ENCODE assay signal across 24 mouse cellular contexts in genomic region chr4:8429771-8430170, GRCm38 (mm10).
DNase-seq lines count a peak whose midpoint lies in the region; ATAC-seq and TF ChIP-seq lines count a peak whose summit lies in the region.
"Had no signal": no experiment of that assay in that cellular context is flagged by ENCODE, and none has a peak within 500 bp of the region (broad histone marks: within the 10 kb centered on the region; RNA-seq: fewer than 3 reads in every experiment).

No protein-coding gene starts in this region.

- H3K9ac ChIP-seq in heart, embryonic 12.5 days: no peak overlapping the region
- H3K9ac ChIP-seq in heart, embryonic 11.5 days (ENCODE audit: low read depth, low read length): no peak overlapping the region
- no peak overlapping the region for H3K9ac ChIP-seq in midbrain, embryonic 11.5 days (ENCODE audit: low read length)
- H3K9ac ChIP-seq in midbrain, embryonic 14.5 days (replicated peaks; ENCODE audit: low read length): no peak overlapping the region
- H3K9ac ChIP-seq: embryonic facial prominence, embryonic 12.5 days; forebrain, embryonic 13.5 days; forebrain, embryonic 15.5 days; forebrain, postnatal 0 days had no signal

- H3K27ac ChIP-seq in heart, embryonic 12.5 days (ENCODE audit: poor library complexity, severe bottlenecking): 0 out of 2 replicates have a peak overlapping the region, but pooled peaks have one; percentile 21
- H3K27ac ChIP-seq in heart, embryonic 11.5 days (ENCODE audit: low read depth, low read length): no peak overlapping the region
- no peak overlapping the region for H3K27ac ChIP-seq in midbrain, embryonic 11.5 days (ENCODE audit: low read depth, low read length)
- H3K27ac ChIP-seq in midbrain, embryonic 14.5 days (replicated peaks; ENCODE audit: low read depth, low read length): no peak overlapping the region
- H3K27ac ChIP-seq in gastrocnemius, adult 2 months: no peak overlapping the region
- H3K27ac ChIP-seq: embryonic facial prominence, embryonic 10.5 days; embryonic facial prominence, embryonic 12.5 days; forebrain, embryonic 13.5 days; forebrain, embryonic 15.5 days had no signal

- WGBS in heart, embryonic 12.5 days: 53% methylated on average over 5 of the region's 5 CpGs
- WGBS in heart, embryonic 11.5 days (ENCODE audit: insufficient replicate concordance): 69% methylated on average over 5 of the region's 5 CpGs
- WGBS in midbrain, embryonic 11.5 days: 51% methylated on average over 5 of the region's 5 CpGs
- 41% methylated on average over 5 of the region's 5 CpGs for WGBS in midbrain, embryonic 14.5 days

- no peak overlapping the region for H3K4me3 ChIP-seq in heart, embryonic 12.5 days
- H3K4me3 ChIP-seq in heart, embryonic 11.5 days (ENCODE audit: low read depth, low read length): no peak overlapping the region
- H3K4me3 ChIP-seq in midbrain, embryonic 11.5 days (ENCODE audit: low read depth, low read length): no peak overlapping the region
- no peak overlapping the region for H3K4me3 ChIP-seq in midbrain, embryonic 14.5 days (replicated peaks; ENCODE audit: low read depth, low read length)
- no peak overlapping the region for H3K4me3 ChIP-seq in gastrocnemius, adult 2 months
- H3K4me3 ChIP-seq: embryonic facial prominence, embryonic 10.5 days; embryonic facial prominence, embryonic 12.5 days; forebrain, embryonic 13.5 days; forebrain, embryonic 15.5 days had no signal

- no peak for TF ChIP-seq CTCF in gastrocnemius, adult 2 months (IDR thresholded peaks at IDR 0.05)

- H3K9me3 ChIP-seq in heart, embryonic 12.5 days (replicated peaks): no peaks in the 10 kb centered on the region
- H3K9me3 ChIP-seq in heart, embryonic 11.5 days (replicated peaks; ENCODE audit: control insufficient read depth, low read length): no peaks in the 10 kb centered on the region
- no peaks in the 10 kb centered on the region for H3K9me3 ChIP-seq in midbrain, embryonic 11.5 days (ENCODE audit: control insufficient read depth, low read length)
- no peaks in the 10 kb centered on the region for H3K9me3 ChIP-seq in midbrain, embryonic 14.5 days (ENCODE audit: control insufficient read depth, low read length)
- H3K9me3 ChIP-seq: embryonic facial prominence, embryonic 10.5 days; embryonic facial prominence, embryonic 12.5 days; forebrain, embryonic 13.5 days; forebrain, embryonic 15.5 days; G1E had no signal

- H3K4me1 ChIP-seq in heart, embryonic 12.5 days (replicated peaks): peaks cover 5% of the 10 kb centered on the region; the same call in 1 of the 2 replicates
- H3K4me1 ChIP-seq in heart, embryonic 11.5 days (ENCODE audit: control insufficient read depth, insufficient read depth, low read length): no peaks in the 10 kb centered on the region
- H3K4me1 ChIP-seq in midbrain, embryonic 11.5 days (ENCODE audit: control insufficient read depth, insufficient read depth, low read length): 0 out of 2 replicates have a peak, but pooled peaks cover 3% of the 10 kb centered on the region
- H3K4me1 ChIP-seq in midbrain, embryonic 14.5 days (ENCODE audit: control insufficient read depth, insufficient read depth, low read length): no peaks in the 10 kb centered on the region

- H3K4me2 ChIP-seq in heart, embryonic 12.5 days: no peak overlapping the region
- no peak overlapping the region for H3K4me2 ChIP-seq in heart, embryonic 11.5 days
- H3K4me2 ChIP-seq in midbrain, embryonic 11.5 days: no peak overlapping the region
- H3K4me2 ChIP-seq in midbrain, embryonic 14.5 days (ENCODE audit: low read length): no peak overlapping the region
- H3K4me2 ChIP-seq: embryonic facial prominence, embryonic 12.5 days; forebrain, embryonic 13.5 days; forebrain, embryonic 15.5 days had no signal

- peak; percentile 22 to 24 for DNase-seq in cerebellum, postnatal 10 days
- no peak for DNase-seq in cerebellum, adult 11-12 months
- peak; percentile 71 for DNase-seq in midbrain, embryonic 11.5 days (ENCODE audit: low spot score, missing footprints)
- no peak for DNase-seq in midbrain, embryonic 14.5 days
- peak; percentile 29 for DNase-seq in ZHBTc4 (ENCODE audit: low read depth, low spot score)
- no peak for DNase-seq in gastrocnemius, adult 2 months
- DNase-seq: adrenal gland, adult 2 months; adrenal gland, postnatal 14 days; adrenal gland, postnatal 36 days; B cell, adult 2 months; cerebellum, adult 18-20 months; cerebellum, adult 8-10 months; cerebellum, adult 9-11 months; forebrain, postnatal 0 days had no signal

- intact Hi-C loops in gastrocnemius, adult 2 months (cut with DNase I): no loop called here

- H3K36me3 ChIP-seq in heart, embryonic 12.5 days: no peaks in the 10 kb centered on the region
- no peaks in the 10 kb centered on the region for H3K36me3 ChIP-seq in heart, embryonic 11.5 days (ENCODE audit: control insufficient read depth, insufficient read depth, low read length)
- no peaks in the 10 kb centered on the region for H3K36me3 ChIP-seq in midbrain, embryonic 11.5 days (ENCODE audit: control insufficient read depth, insufficient read depth, low read length)
- H3K36me3 ChIP-seq in midbrain, embryonic 14.5 days (ENCODE audit: control insufficient read depth, insufficient read depth, low read length): no peaks in the 10 kb centered on the region
- H3K36me3 ChIP-seq: embryonic facial prominence, embryonic 10.5 days; embryonic facial prominence, embryonic 12.5 days; forebrain, embryonic 15.5 days; G1E had no signal

- H3K27me3 ChIP-seq in heart, embryonic 12.5 days (replicated peaks): no peaks in the 10 kb centered on the region
- no peaks in the 10 kb centered on the region for H3K27me3 ChIP-seq in heart, embryonic 11.5 days (ENCODE audit: control insufficient read depth, insufficient read depth, low read length)
- no peaks in the 10 kb centered on the region for H3K27me3 ChIP-seq in midbrain, embryonic 11.5 days (ENCODE audit: control insufficient read depth, insufficient read depth, low read length)
- H3K27me3 ChIP-seq in midbrain, embryonic 14.5 days (ENCODE audit: control insufficient read depth, insufficient read depth, low read length): no peaks in the 10 kb centered on the region
- H3K27me3 ChIP-seq: CH12.LX; forebrain, embryonic 13.5 days; forebrain, embryonic 15.5 days; Patski had no signal

- ATAC-seq in heart, embryonic 12.5 days (ENCODE audit: insufficient number of reproducible peaks, low FRiP score): no peak
- no peak for ATAC-seq in heart, embryonic 11.5 days (replicated peaks; ENCODE audit: insufficient number of reproducible peaks, low FRiP score, low TSS enrichment)
- ATAC-seq in midbrain, embryonic 11.5 days (ENCODE audit: low FRiP score): no peak
- ATAC-seq in midbrain, embryonic 14.5 days (ENCODE audit: low FRiP score, low TSS enrichment): no peak
- ATAC-seq: CD4-positive, CD25-positive, alpha-beta regulatory T cell, adult 4 months; Patski had no signal

Comparison
In these comparisons a context has a peak if more than half of its experiments do, and no peak if none do; other contexts are left out.
1. DNase-seq: peak in cerebellum, postnatal 10 days (2 of 2), midbrain, embryonic 11.5 days (single experiment) and ZHBTc4 (single experiment); none in cerebellum, adult 11-12 months (single experiment), midbrain, embryonic 14.5 days (single experiment) and gastrocnemius, adult 2 months (single experiment).